Mouse (Mus musculus): ENCODE measurements at regions not wholly inside any gene's neighbourhood (a gene's known extent, or its start where the extent isn't known, plus 50 kb on each side); places are given as distances from the start of the nearest gene placed in this dataset.
A peak's percentile ranks its signal among the peaks of the same experiment; 100 is the strongest.

GRCm38 (mm10) chr6:123930951-123931350, 77.7 kb upstream of the Vmn2r25 start:
- DNase-seq: peak; percentile 50

- DNase-seq: no peak
Measured at GRCm38 (mm10) chr6:123937930-123938329, 84.7 kb upstream of the Vmn2r25 start.

- DNase-seq: peak; percentile 9
Measured at GRCm38 (mm10) chr6:123961321-123961720, 63.0 kb upstream of the Vmn2r26 start.

GRCm38 (mm10) chr6:123971180-123971579, 53.2 kb upstream of the Vmn2r26 start:
- peak; percentile 6 for DNase-seq

Data from lung, postnatal 36 days (tissue).